Mouse (Mus musculus): ENCODE results near the gene Hmgb1. TPM values are rescaled to one million over a fixed set of nuclear protein-coding genes. Genes with fewer than 3 reads are reported as not detected.

Gene Hmgb1
- polyA plus RNA-seq, 1 experiment, result 30.2 TPM

DNA sequence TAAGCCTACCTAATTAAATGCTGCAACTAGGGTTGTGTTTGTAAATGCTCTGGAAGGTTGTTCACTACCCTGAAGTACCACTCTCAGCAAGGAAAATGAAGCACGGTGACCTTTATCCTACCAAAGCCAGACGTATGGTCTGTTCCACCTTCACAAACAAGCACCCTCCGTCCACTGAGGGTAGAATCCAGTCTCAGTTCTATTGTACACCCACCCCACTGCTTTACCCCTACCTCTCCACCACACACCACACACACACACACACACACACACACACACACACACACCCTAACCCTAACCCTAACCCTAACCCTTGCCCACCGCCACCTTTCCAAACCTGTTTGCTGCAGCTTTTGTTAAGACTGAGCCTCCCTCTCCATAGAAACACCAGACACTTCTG, 140.2 kb downstream of the Hmgb1 start:
- WGBS, result 73% methylated on average over 4 of the region's 4 CpGs

GRCm38 (mm10) chr5:149043240-149043639, 141.0 kb downstream of the Hmgb1 start:
- 80% methylated on average over 6 of the region's 6 CpGs for WGBS
- DNase-seq (ENCODE audit: low read depth, low spot score), result no peak

More for the DNA sequence above, 140.2 kb downstream of the Hmgb1 start:
- DNase-seq (ENCODE audit: low read depth, low spot score), result no peak

DNA sequence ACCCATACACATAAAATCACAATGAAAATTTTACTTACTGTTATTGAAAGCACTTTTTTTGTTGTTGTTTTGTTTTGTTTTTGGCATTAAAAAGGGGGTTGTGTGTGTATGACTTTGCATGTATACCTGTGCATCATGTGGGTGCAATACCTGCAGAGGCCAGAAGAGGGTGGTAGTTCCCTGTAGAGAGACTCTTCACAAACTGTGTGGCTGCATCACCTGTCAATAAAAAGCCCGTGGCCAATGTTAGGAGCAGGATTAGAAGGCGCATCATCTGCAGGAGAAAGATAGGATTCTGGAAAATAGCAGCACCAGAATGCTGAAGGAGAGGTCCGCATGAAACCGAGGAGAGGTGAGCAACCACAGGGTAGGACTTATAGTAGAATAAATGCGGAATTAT, 144.5 kb downstream of the Hmgb1 start:
- 87% methylated on average over 5 of the region's 5 CpGs for WGBS
- no peak for DNase-seq (ENCODE audit: low read depth, low spot score)

- 10% methylated on average over 10 of the region's 10 CpGs for WGBS
- DNase-seq (ENCODE audit: low read depth, low spot score), result no peak
These were observed 146.6 kb downstream of the Hmgb1 start for GRCm38 (mm10) chr5:149037729-149038128.

GRCm38 (mm10) chr5:149036920-149037319, 147.4 kb downstream of the Hmgb1 start:
- 95% methylated on average over 3 of the region's 3 CpGs for WGBS
- no peak for DNase-seq (ENCODE audit: low read depth, low spot score)

DNA sequence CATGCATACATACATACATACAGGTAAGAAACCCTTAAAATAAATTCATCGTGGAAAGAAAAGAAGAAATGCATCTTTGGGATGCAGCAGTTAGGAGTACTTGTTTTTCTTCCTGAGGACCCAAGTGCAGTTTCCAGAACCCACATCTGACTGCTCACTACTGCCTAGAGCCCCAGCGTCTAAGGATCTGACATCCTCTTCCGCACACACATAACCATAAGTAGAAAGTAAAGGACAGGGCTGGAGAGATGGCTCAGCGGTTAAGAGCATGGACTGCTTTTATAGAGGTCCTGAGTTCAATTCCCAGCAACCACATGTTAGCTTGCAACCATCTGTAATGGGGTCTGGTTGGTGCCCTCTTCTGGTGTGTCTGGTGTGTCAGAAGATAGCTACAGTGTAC, 151.9 kb downstream of the Hmgb1 start:
- DNase-seq (ENCODE audit: low read depth, low spot score), result no peak
- WGBS, result 98% methylated on average over 4 of the region's 4 CpGs

- no peak for DNase-seq (ENCODE audit: low read depth, low spot score)
- WGBS, result under 1% methylated on average over 30 of the region's 30 CpGs
These were observed 153.0 kb downstream of the Hmgb1 start for GRCm38 (mm10) chr5:149031199-149031750.

- 63% methylated on average over 2 of the region's 2 CpGs for WGBS
- no peak for DNase-seq (ENCODE audit: low read depth, low spot score)
These were observed 154.2 kb downstream of the Hmgb1 start for GRCm38 (mm10) chr5:149030103-149030502.

GRCm38 (mm10) chr5:149028394-149028793, 155.9 kb downstream of the Hmgb1 start:
- 46% methylated on average over 5 of the region's 5 CpGs for WGBS
- no peak for DNase-seq (ENCODE audit: low read depth, low spot score)

DNA sequence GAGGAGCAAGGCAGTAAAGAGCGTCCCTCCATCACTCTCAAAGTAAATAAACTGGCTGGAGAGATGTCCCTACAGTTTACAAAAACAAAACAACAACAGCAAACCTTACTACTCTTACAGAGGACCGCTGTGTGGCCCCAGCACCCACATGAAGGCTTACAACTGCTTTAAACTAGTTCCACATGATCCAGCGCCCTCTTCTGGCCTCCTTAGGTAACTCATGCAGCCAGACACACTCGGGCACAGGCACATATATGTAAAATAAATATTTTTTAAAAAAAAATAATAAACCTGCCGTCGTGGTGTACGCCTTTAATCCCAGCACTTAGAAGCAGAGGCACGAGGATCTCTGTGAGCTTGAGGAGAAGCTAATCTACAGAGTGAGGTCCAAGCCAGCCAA, 156.9 kb downstream of the Hmgb1 start:
- 75% methylated on average over 8 of the region's 8 CpGs for WGBS
- no peak for DNase-seq (ENCODE audit: low read depth, low spot score)

DNA sequence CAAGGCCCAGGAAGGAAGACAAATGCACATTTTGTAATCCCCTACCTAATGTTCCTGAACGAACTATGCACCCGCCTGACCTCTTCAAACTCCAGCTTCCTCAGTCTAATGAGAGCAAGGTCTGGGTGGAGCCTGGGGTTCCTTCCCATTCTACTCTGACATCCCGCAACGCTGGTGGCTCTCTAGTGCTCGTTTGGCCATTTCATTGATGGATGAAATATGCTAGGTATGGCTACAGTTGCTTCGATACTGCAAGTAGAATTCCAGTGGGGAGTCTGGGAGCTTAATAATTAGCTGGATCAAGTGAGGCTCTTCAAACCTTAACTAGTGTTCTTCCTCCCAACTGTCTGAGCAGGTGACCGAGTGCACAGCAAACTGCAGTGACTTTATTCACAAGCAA, 163.2 kb downstream of the Hmgb1 start:
- 26% methylated on average over 7 of the region's 7 CpGs for WGBS

DNA sequence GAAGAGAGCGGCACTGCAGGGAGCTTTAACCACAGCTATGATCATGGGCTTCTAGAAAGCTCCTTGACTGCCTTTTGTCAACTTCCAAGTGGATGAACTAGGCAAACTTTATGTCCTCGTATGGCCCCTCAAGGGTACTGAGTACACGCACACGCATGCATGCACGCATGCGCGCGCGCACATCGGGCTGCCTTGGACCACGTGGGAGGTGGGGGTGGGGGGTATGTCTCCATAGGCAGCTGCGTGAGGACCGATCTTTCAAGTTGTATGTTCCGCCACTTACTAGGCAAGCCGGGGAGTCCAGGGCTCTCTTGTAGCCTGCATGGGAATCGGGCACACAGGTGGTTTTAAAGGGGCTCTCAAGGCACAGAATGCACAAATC, 163.6 kb downstream of the Hmgb1 start:
- 73% methylated on average over 16 of the region's 16 CpGs for WGBS
- DNase-seq (ENCODE audit: low read depth, low spot score), result no peak

More for the DNA sequence above, 163.2 kb downstream of the Hmgb1 start:
- no peak for DNase-seq (ENCODE audit: low read depth, low spot score)

GRCm38 (mm10) chr5:149020059-149020680, 164.1 kb downstream of the Hmgb1 start:
- DNase-seq (ENCODE audit: low read depth, low spot score), result no peak
- WGBS, result 62% methylated on average over 18 of the region's 18 CpGs

DNA sequence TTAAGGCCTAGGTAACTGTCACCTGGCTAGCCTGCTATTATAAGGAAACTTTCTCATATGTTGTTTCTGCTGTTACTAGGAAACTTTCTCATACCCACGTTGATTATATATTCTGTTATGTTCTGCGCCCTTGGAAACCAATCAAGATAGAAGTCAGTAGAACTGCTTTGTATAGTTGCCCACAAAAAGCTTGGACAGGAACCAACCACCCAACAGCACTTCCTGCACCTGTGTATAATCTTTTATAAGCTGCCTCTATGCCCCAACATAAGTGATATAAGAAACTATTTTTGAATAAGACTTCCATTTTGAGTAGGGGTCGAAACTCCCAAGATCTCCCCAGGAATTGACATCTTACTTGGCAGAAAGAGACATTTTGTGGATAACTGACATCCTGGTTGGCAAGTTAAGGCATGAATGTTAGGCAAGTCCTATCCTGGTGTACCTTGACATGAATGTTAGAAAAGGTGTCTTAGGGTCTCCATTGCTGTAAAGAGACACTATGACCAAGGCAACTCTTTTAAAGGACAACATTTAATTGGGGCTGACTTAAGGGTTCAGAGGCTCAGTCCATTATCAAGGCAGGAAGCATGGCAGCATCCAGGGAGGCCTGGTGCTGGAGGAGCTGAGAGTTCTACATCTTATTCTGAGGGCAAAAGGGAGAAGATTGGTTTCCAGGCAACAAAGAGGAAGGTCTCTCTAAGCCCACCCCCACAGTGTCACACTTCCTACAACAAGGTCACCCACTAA, 166.4 kb downstream of the Hmgb1 start:
- 30% methylated on average over 3 of the region's 3 CpGs for WGBS
- DNase-seq (ENCODE audit: low read depth, low spot score), result no peak

GRCm38 (mm10) chr5:149017181-149017580, 167.1 kb downstream of the Hmgb1 start:
- DNase-seq (ENCODE audit: low read depth, low spot score), result no peak
- 77% methylated on average over 3 of the region's 3 CpGs for WGBS

- DNase-seq (ENCODE audit: low read depth, low spot score), result no peak
- WGBS, result 65% methylated on average over 5 of the region's 5 CpGs
These were observed 168.0 kb downstream of the Hmgb1 start for GRCm38 (mm10) chr5:149016261-149016660.

DNA sequence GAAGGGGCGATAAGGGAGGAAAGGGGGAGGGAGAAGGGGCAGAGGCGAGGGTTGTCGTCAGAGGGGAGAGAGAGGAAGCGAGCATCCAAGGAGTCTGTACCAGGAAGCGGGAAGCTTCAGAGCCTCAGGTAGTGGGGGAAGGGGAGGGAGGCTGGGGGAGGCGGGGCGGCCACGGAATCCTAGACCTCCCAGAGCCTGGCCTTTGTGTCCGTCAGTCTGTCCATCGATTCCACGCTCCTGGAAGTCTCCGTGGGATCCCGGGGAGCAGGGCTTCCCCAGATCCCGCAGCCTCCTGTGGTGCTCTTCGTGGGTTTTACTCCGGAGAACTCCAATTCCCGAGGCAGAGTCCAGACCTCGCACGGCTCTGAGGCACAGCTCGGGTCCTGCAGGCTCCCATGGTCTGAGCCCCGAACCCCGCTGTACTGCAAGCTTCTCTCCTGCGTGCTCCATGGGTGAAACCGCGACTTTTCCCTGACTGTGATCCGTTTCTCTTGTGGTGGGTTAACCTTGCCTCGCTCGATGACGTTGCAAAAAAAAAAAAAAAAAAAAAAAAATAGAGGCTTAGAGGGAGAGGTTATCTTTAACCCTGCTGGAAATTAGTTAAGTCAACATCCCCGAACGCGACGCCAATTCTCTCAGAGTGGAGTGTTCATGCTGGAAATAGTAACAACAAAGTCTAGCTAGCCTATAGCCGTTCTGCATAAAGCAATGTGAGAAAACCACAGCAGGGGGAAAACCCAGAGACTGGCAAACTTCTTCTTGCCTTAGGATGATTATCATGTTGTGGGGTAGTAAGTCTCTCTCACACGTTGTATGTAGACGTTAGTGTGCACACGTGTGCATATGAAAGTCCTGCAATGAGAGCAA, 168.7 kb downstream of the Hmgb1 start:
- 2% methylated on average over 37 of the region's 37 CpGs for WGBS

GRCm38 (mm10) chr5:149014600-149015268, 169.6 kb downstream of the Hmgb1 start:
- DNase-seq (ENCODE audit: low read depth, low spot score), result no peak
- WGBS, result 29% methylated on average over 17 of the region's 17 CpGs

More for the DNA sequence above, 168.7 kb downstream of the Hmgb1 start:
- no peak for DNase-seq (ENCODE audit: low read depth, low spot score)

- no peak for DNase-seq (ENCODE audit: low read depth, low spot score)
- WGBS, result 51% methylated on average over 7 of the region's 7 CpGs
These were observed 170.3 kb downstream of the Hmgb1 start for GRCm38 (mm10) chr5:149013817-149014508.
